Mouse (Mus musculus) embryonic stem cell, embryonic (primary cell): ENCODE measurements at regions not wholly inside any gene's neighbourhood (a gene's known extent, or its start where the extent isn't known, plus 50 kb on each side); places are given as distances from the start of the nearest gene placed in this dataset.

Source experiments
- CTCF ChIA-PET, 4 experiments: fragments of 300-600 bp in 2 of 4; fragments of 350-600 bp in 2 of 4; sonication (Branson Sonifier 250); formaldehyde crosslinking; loops; one replicate each; lab custom pipeline; 2022; ENCODE audit warnings: inconsistent platforms in 2 of 4; lab: Charles Lee
- POLR2A ChIA-PET, 4 experiments: fragments of 300-600 bp in 2 of 4; fragments of 350-600 bp in 2 of 4; sonication (Branson Sonifier 250); formaldehyde crosslinking; loops; one replicate each; lab custom pipeline; 2022; ENCODE audit warnings: antibody characterized with exemption in 4 of 4, inconsistent platforms in 1 of 4; lab: Charles Lee

DNA sequence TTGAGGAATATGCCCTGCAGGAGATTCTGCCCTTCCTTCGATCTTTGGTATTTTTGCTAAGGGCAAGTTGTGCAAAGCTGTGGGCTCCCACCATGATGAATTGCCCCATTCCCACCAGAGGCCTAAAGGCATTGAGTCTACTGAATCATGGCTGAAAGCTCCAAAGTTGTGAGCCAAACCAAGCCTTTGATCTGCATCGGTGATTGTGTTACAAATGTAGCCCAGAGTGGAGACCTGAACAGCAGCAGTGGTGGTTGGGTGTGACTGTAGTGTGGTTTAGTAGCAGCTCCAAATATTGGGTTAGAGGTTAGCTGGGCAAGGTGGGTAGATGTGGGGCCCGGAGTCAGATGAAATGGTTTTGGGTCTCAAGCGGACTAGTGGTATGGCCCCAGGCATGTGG lies 201.0 kb downstream of the Pten start:
- ChIA-PET POLR2A (interaction anchor here in 1 of 4 experiments (1.0 to 3.1 kb wide), 3 partner anchors 11 to 20 kb away, joined by 3 to 16 read pairs (median 3); no protein-coding TSS in a partner anchor), CTCF (interaction anchor here in 1 of 4 experiments (0.6 to 0.8 kb wide), 2 partner anchors 29 to 128 kb away, joined by 3 read pairs; no protein-coding TSS in a partner anchor)

GRCm38 (mm10) chr19:32958791-32959190 lies 201.5 kb downstream of the Pten start:
- ChIA-PET POLR2A (interaction anchor here in 1 of 4 experiments (3.1 kb wide), 1 partner anchor 12 kb away, joined by 16 read pairs; no protein-coding TSS in a partner anchor), CTCF (no interaction called here)

DNA sequence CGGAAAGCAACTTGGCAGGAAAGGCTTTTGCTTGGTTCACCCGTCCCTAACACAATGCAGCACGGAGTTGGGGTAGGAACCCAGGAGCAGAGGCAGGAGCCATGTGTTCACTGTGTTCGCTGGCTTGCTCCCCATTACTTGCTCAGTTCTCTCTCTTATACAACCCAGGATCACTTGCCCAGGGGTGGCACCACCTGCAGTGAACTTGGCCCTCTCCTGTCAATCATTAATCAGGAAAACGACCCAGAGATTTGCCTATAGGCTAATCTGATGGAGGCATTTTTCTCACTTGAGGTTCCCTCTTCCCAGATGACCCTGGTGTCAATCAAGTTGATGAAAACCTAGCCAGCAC lies 202.5 kb downstream of the Pten start:
- ChIA-PET POLR2A (interaction anchor here in 1 of 4 experiments (0.7 kb wide), 1 partner anchor 267 kb away, joined by 7 read pairs; no protein-coding TSS in a partner anchor), CTCF (no interaction called here)

GRCm38 (mm10) chr19:32960196-32960947 lies 203.1 kb downstream of the Pten start:
- ChIA-PET POLR2A (interaction anchor here in 1 of 4 experiments (0.9 to 1.9 kb wide), 4 partner anchors 10 to 171 kb away, joined by 3 to 7 read pairs (median 4); no protein-coding TSS in a partner anchor), CTCF (no interaction called here)

DNA sequence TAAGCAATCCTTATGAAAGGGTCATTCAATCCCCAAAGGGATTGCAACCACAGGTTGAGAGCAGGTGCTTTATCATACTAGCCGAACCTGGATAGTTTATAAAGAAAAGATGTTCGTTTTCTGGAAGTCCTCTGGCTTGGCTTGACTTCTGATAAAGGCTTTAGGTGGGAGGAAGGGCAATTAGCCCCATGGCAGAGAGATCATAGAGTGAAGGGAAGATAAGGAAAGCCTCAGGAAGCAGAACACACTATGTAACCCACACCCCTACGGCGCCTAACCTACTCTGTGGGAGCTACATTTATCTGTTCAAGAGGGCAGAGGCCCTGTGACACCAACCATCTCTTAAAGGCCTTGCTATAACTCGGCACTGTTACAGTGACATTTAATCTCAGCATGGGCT lies 204.2 kb downstream of the Pten start:
- ChIA-PET CTCF (no interaction called here), POLR2A (interaction anchor here in 1 of 4 experiments (1.9 kb wide), 1 partner anchor 9 kb away, joined by 4 read pairs; no protein-coding TSS in a partner anchor)

GRCm38 (mm10) chr19:32963983-32964382 lies 206.7 kb downstream of the Pten start:
- ChIA-PET POLR2A (interaction anchor here in 3 of 4 experiments (0.6 to 1.5 kb wide), 9 partner anchors 10 to 208 kb away, joined by 3 to 6 read pairs (median 3); no protein-coding TSS in a partner anchor), CTCF (interaction anchor here in 2 of 4 experiments (0.6 to 0.7 kb wide), 3 partner anchors 102 to 1150 kb away, joined by 3 to 7 read pairs (median 5); no protein-coding TSS in a partner anchor)

DNA sequence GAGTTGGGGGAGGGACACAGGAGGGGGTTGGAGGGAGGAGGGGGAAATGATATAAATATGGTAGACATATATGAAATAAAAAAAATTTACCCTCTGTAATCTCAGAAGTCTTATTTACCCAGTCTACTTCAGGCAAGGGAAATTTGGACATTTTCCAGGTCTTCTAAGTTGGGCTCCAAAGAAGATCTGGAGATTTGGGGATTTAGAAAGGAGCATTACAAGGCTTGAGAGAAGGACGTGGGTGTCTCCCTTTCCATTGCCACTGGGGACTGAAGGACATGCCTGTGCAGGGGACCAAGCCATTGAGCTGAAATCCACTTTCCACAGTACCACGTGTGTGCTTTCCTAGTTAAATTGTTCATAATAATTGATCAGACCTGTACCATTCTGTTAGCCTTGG lies 208.2 kb downstream of the Pten start:
- CTCF ChIA-PET: interaction anchor here in 1 of 4 experiments (0.7 kb wide), 1 partner anchor 9 kb away, joined by 12 read pairs; no protein-coding TSS in a partner anchor
- POLR2A ChIA-PET: interaction anchor here in 3 of 4 experiments (0.6 to 1.9 kb wide), 5 partner anchors 9 to 248 kb away, joined by 3 to 6 read pairs (median 4); no protein-coding TSS in a partner anchor

- POLR2A ChIA-PET: interaction anchor here in 1 of 4 experiments (0.6 kb wide), 1 partner anchor 68 kb away, joined by 3 read pairs; no protein-coding TSS in a partner anchor
- CTCF ChIA-PET: no interaction called here
Observed at GRCm38 (mm10) chr19:32969213-32969776, 212.0 kb downstream of the Pten start.

DNA sequence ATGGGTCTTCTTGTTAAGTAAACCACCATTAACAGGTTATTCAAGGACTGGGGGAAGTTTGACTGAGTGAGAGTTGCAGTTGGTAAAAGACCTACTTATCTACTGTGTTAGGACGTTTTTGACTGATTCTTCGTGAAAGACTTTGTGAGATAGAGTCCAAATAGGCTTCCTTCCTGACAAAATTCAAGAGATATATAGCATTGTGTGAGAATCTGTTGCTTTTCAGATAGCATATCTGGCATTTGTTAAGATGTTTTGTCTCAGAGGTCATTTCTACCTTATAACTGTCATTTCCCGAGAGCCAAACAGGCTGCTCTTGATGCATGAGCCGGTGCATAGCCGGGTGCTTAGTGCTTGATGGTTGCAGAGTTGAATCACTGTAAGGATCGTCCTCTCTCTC lies 214.8 kb downstream of the Pten start:
- POLR2A ChIA-PET: no interaction called here
- CTCF ChIA-PET: no interaction called here

DNA sequence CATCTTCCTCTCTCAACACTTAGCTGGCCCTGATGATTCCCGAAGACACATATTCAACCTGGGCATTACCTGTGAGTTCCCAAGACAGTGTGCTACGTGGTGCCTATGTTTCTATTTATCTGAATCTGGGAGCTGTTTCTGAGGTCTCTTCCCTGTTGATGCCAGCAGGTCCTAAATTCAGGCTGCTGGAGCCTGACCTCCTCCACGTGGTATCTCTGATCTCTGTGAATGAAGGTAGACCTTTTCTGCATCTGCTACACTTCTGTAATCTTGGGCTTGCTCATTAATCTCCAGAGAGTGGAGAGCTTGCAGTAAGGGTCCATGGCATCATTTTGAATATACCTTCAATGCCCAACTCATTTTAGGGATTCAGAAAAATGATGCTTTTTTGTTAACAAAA lies 215.8 kb downstream of the Pten start:
- POLR2A ChIA-PET: interaction anchor here in 1 of 4 experiments (2.0 kb wide), 1 partner anchor 9 kb away, joined by 5 read pairs; no protein-coding TSS in a partner anchor
- CTCF ChIA-PET: no interaction called here

DNA sequence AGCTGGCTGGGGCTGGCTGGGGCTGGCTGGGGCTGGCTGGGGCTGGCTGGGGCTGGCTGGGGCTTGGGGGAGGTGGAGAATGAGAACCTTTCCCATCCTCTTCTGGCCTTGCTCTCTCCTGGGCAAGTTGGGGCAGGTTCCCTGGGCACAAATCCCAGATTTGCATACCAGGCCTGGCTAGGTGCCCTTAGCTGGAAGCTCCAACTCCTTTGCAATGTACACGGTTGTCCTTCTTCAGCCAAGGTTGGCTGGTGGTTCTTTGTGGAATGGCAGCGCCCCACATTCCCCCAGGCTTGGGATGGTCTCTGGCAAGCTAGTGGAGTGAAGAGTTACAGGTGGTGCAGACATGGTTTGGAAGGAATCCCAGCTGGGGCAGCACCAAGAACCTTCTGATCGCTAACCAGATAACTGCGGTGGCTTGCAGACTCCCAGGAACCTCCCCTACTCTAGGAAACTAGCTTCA lies 217.5 kb downstream of the Pten start:
- ChIA-PET CTCF (interaction anchor here in 2 of 4 experiments (0.6 kb wide), 3 partner anchors 43 to 327 kb away, joined by 3 to 12 read pairs (median 4); no protein-coding TSS in a partner anchor), POLR2A (interaction anchor here in 3 of 4 experiments (0.6 to 2.1 kb wide), 9 partner anchors 11 to 227 kb away, joined by 3 to 7 read pairs (median 3); no protein-coding TSS in a partner anchor)

DNA sequence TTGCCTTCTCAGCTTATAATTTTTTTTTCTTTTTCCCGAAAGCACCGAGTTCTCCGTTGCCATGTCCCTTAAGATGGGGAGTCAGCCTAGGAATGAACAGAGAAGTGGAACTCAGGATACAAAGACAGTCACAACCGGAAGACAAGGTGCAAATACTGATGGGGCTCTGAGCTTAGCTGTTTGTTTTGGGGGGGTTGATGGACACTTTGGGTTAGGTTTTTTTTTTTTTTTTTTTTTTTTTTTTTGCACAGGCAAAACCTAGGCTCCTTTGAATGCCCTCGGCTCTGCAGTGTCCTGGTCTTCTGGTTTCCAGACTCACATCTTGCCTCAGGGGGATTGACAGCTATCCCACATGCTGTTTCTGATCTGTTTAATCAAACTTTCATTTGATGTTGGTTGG lies 218.0 kb downstream of the Pten start:
- POLR2A ChIA-PET: interaction anchor here in 3 of 4 experiments (0.6 to 2.1 kb wide), 7 partner anchors 11 to 227 kb away, joined by 3 to 7 read pairs (median 3); no protein-coding TSS in a partner anchor
- CTCF ChIA-PET: interaction anchor here in 2 of 4 experiments (0.5 to 0.7 kb wide), 6 partner anchors 44 to 326 kb away, joined by 3 to 12 read pairs (median 4); no protein-coding TSS in a partner anchor

DNA sequence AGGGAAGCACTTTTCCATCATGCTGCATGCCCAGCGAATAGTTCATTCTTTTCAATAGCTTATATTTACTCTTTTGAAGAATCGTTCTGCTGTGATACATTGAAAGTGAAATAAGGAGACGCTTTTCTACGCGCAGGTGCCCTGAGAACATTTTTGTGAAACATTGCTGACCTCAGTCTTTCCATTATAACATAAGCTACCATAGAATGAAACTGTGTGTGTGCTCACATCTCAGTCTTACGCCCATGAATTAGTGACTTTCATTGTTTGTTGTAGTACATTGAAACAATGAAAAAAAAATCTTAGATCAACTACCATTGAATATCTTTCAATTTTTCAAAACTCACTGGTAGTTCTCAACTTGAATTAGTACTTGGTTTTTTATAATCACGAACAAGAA lies 219.2 kb downstream of the Pten start:
- ChIA-PET CTCF (no interaction called here), POLR2A (interaction anchor here in 1 of 4 experiments (0.9 kb wide), 1 partner anchor 21 kb away, joined by 3 read pairs; no protein-coding TSS in a partner anchor)

- ChIA-PET POLR2A (interaction anchor here in 1 of 4 experiments (1.6 kb wide), 1 partner anchor 20 kb away, joined by 3 read pairs; no protein-coding TSS in a partner anchor), CTCF (no interaction called here)
Observed at GRCm38 (mm10) chr19:32978037-32978745, 220.9 kb downstream of the Pten start.

DNA sequence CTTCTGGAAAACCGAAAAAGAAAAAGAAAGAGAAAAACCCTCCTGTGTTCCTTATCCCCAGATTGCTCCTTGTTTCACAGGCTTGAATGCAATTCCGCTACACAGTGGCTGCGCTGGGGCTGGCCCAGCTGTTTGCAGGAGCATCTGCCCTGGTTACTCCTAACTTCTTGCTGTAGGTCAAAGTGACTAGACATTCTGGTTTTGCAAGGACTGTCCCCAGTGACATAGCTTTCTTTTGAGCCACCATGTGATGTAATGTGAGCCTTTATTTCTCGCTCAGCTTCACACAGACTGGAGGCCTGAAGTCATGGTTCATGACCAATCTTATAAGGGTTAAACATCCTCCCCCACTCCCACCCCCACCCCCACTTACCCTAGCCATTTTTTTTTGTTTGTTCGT lies 222.8 kb downstream of the Pten start:
- ChIA-PET POLR2A (interaction anchor here in 1 of 4 experiments (0.6 kb wide), 1 partner anchor 11 kb away, joined by 3 read pairs; no protein-coding TSS in a partner anchor), CTCF (no interaction called here)

DNA sequence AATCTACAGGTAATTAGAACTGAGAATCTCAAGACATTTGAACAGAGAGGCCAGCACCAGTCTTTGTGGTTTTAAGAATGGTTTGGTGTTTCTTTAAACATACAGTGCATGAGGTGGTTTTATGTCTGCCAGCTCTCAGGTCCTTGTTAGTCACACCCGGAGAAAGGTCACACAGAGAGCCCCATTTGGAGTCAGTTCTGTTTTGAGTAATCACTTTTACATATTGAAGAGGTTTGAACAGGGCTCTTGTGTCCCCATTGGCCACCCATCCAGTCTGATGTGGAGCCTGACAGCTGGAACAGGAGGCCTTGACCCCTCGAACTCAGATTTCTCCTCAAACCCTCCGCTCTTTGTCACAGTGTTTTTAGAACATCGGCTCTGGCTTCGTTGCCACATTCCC lies 231.4 kb downstream of the Pten start:
- CTCF ChIA-PET: no interaction called here
- POLR2A ChIA-PET: no interaction called here

- CTCF ChIA-PET: interaction anchor here in 1 of 4 experiments (0.7 kb wide), 1 partner anchor 18 kb away, joined by 3 read pairs; no protein-coding TSS in a partner anchor
- POLR2A ChIA-PET: no interaction called here
Observed at GRCm38 (mm10) chr19:32989346-32989745, 232.0 kb downstream of the Pten start.

- ChIA-PET POLR2A (interaction anchor here in 1 of 4 experiments (0.7 kb wide), 1 partner anchor 437 kb away, joined by 3 read pairs; no protein-coding TSS in a partner anchor), CTCF (no interaction called here)
Observed at GRCm38 (mm10) chr19:32990576-32990975, 233.3 kb downstream of the Pten start.
